Mouse (Mus musculus) limb, embryonic 14.5 days (tissue): ENCODE data around the gene Prkch. TPM values are rescaled to one million over a fixed set of nuclear protein-coding genes. Genes with fewer than 3 reads are reported as not detected.

Experiments
- ATAC-seq: fragments of 200-750 bp; cut with Nextera tagmentation; 2 replicates; pipeline ENCODE4 v1.8.0; 2017; ENCODE audit warnings: low read depth, moderate number of reproducible peaks, moderate TSS enrichment; ENCODE audit not compliant: low FRiP score
- DNase-seq: peaks from one replicate; pipeline ENCODE4 v3.0.0-alpha.2; 2015; ENCODE audit warnings: low spot score
- H3K27ac ChIP-seq: fragments of 300-500 bp; sonication (generic); replicated peaks from 2 replicates; pipeline ENCODE4 v1.5.1; 2014; ENCODE audit warnings: low read depth, mild to moderate bottlenecking, low read length, moderate library complexity, mixed read lengths
- H3K27me3 ChIP-seq: fragments of 300-500 bp; sonication (generic); 2 replicates; pipeline ENCODE4 v1.6.1; 2014; ENCODE audit warnings: low read length, mixed read lengths; ENCODE audit not compliant: control insufficient read depth, insufficient read depth
- H3K36me3 ChIP-seq: fragments of 300-500 bp; sonication (generic); 2 replicates; pipeline ENCODE4 v1.6.1; 2014; ENCODE audit warnings: mild to moderate bottlenecking, low read length, moderate library complexity, mixed read lengths; ENCODE audit not compliant: control insufficient read depth, insufficient read depth
- H3K4me1 ChIP-seq: fragments of 300-500 bp; sonication (generic); 2 replicates; pipeline ENCODE4 v1.6.1; 2014; ENCODE audit warnings: antibody characterized with exemption, low read length, mixed read lengths; ENCODE audit not compliant: control insufficient read depth, insufficient read depth
- H3K4me2 ChIP-seq: fragments of 300-500 bp; sonication (generic); replicated peaks from 2 replicates; pipeline ENCODE4 v1.6.1; 2014; ENCODE audit warnings: low read depth, mild to moderate bottlenecking, low read length, moderate library complexity; ENCODE audit not compliant: severe bottlenecking
- H3K4me3 ChIP-seq: fragments of 300-500 bp; sonication (generic); replicated peaks from 2 replicates; pipeline ENCODE4 v1.5.1; 2014; ENCODE audit warnings: low read length
- H3K9ac ChIP-seq: fragments of 300-500 bp; sonication (generic); 2 replicates; pipeline ENCODE4 v1.6.1; 2014; ENCODE audit warnings: mild to moderate bottlenecking, low read depth, low read length, moderate library complexity; ENCODE audit not compliant: severe bottlenecking
- H3K9me3 ChIP-seq: fragments of 300-500 bp; sonication (generic); 2 replicates; pipeline ENCODE4 v1.6.1; 2016; ENCODE audit warnings: low read length; ENCODE audit not compliant: control insufficient read depth
- POLR2A ChIP-seq: fragments of 200-500 bp; IDR thresholded peaks from 2 replicates; pipeline ENCODE4 v1.8.0; 2012; ENCODE audit warnings: inconsistent platforms, mild to moderate bottlenecking, moderate library complexity, borderline replicate concordance; ENCODE audit not compliant: insufficient read depth, insufficient read length; ENCODE audit errors: extremely low read depth
- WGBS: fragments of 180-500 bp; shearing (Covaris S2); extraction: QIAGEN DNeasy Blood & Tissue Kit; methylation state at CpG from one replicate; pipeline ENCODE4 v1.1.7; 2014; 5-methylcytosine and 5-hydroxymethylcytosine counted together
- polyA plus RNA-seq, 2 experiments: library from polyadenylated mRNA; depleted of rRNA in 1 of 2; stranded (reverse) in 1 of 2; unstranded in 1 of 2; fragments of >200 nt; fragmentation: Nextera tagmentation in 1 of 2; extraction: Ambion mirVana in 1 of 2; gene quantifications; 2 replicates each; pipeline versions ENCODE4 v1.2.1 to v1.2.3; 2012 to 2014

Prkch gene
- polyA plus RNA-seq, 2 experiments: 9.3 to 17.2 TPM

GRCm38 (mm10) chr12:73645216-73645615, 60.6 kb downstream of the Prkch start:
- Histone ChIP-seq H3K36me3 (no peaks in the 10 kb centered on the region), H3K27me3 (no peaks in the 10 kb centered on the region), H3K4me1 (no peaks in the 10 kb centered on the region), H3K27ac (no peak overlapping the region), H3K4me3 (no peak overlapping the region), H3K9ac (no peak overlapping the region), H3K9me3 (no peaks in the 10 kb centered on the region), H3K4me2 (no peak overlapping the region)
- no peak for TF ChIP-seq POLR2A
- DNase-seq (no peak), ATAC-seq (no peak)
- WGBS: 84% methylated on average over 6 of the region's 6 CpGs

DNA sequence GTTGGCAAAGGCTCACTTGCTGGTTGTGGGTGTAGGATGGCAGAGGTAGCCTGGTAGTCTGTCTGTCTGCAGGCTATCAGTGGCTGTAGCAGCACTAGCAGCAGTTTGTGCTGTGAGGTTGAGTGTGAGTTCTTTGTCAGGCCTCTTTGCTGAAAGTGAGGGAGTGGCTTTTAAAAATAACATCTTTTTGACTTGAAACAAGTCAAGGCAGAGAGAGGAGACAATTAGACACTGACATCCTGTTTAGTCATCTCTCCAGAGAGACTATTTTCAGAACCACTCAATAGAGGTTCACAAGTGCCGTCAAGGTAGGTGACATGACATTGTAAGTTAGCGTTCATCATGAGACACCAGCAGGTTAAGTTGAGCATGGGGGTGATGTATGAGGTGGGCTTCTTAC, 63.1 kb downstream of the Prkch start:
- H3K9me3 ChIP-seq: no peaks in the 10 kb centered on the region
- DNase-seq (no peak), ATAC-seq (no peak)
- H3K4me1 ChIP-seq: no peaks in the 10 kb centered on the region
- H3K4me3 ChIP-seq: no peak overlapping the region
- TF ChIP-seq POLR2A: no peak
- no peaks in the 10 kb centered on the region for H3K36me3 ChIP-seq
- H3K27me3 ChIP-seq: no peaks in the 10 kb centered on the region
- H3K27ac ChIP-seq: no peak overlapping the region
- no peak overlapping the region for H3K4me2 ChIP-seq
- WGBS: 85% methylated on average over 2 of the region's 2 CpGs
- H3K9ac ChIP-seq: no peak overlapping the region

GRCm38 (mm10) chr12:73656568-73657204, 72.1 kb downstream of the Prkch start:
- no peak for TF ChIP-seq POLR2A
- no peak overlapping the region for H3K27ac ChIP-seq
- no peak overlapping the region for H3K4me2 ChIP-seq
- DNase-seq (no peak), ATAC-seq (no peak)
- no peak overlapping the region for H3K4me3 ChIP-seq
- WGBS: 54% methylated on average over 17 of the region's 18 CpGs
- no peaks in the 10 kb centered on the region for H3K36me3 ChIP-seq
- H3K9me3 ChIP-seq: no peaks in the 10 kb centered on the region
- no peak overlapping the region for H3K9ac ChIP-seq
- H3K4me1 ChIP-seq: no peaks in the 10 kb centered on the region
- H3K27me3 ChIP-seq: no peaks in the 10 kb centered on the region

- Histone ChIP-seq H3K27me3 (no peaks in the 10 kb centered on the region), H3K9ac (no peak overlapping the region), H3K9me3 (no peaks in the 10 kb centered on the region), H3K4me2 (no peak overlapping the region), H3K4me1 (no peaks in the 10 kb centered on the region), H3K36me3 (no peaks in the 10 kb centered on the region), H3K4me3 (no peak overlapping the region), H3K27ac (no peak overlapping the region)
- WGBS: 62% methylated on average over 3 of the region's 3 CpGs
- no peak for ATAC-seq
- DNase-seq: no peak
- no peak for TF ChIP-seq POLR2A
These were observed 78.8 kb downstream of the Prkch start for GRCm38 (mm10) chr12:73663421-73663820.

- Histone ChIP-seq H3K4me2 (no peak overlapping the region), H3K36me3 (no peaks in the 10 kb centered on the region), H3K9me3 (no peaks in the 10 kb centered on the region), H3K4me1 (peaks cover 5% of the 10 kb centered on the region; the same call in 1 of the 2 replicates), H3K27me3 (no peaks in the 10 kb centered on the region), H3K4me3 (no peak overlapping the region), H3K27ac (no peak overlapping the region), H3K9ac (no peak overlapping the region)
- WGBS: 87% methylated on average over 2 of the region's 2 CpGs
- no peak for DNase-seq
- ATAC-seq: no peak
- no peak for TF ChIP-seq POLR2A
These were observed 82.1 kb downstream of the Prkch start for GRCm38 (mm10) chr12:73666701-73667100.

DNA sequence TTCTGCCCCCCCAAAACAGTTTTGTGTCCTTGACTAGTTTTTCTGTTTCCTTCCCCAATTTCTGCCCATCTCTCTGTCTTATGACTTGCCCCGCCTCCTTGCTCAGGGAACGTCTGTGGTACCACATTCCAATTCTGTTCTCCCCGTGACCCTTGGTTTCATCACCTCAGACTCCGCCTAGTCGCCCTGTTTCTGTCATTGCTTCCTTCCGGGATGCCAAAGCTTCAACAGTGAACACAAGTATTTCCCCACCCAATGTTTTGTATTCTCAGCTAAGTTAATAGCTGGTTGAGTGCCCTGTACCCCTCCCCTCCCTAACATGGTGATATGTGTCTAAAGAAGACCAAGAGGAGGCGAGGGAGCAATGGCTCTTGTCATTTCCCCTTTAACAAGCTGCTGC, 83.0 kb downstream of the Prkch start:
- Histone ChIP-seq H3K4me3 (no peak overlapping the region), H3K27ac (no peak overlapping the region), H3K27me3 (no peaks in the 10 kb centered on the region), H3K36me3 (no peaks in the 10 kb centered on the region), H3K4me2 (no peak overlapping the region), H3K4me1 (peaks cover 6% of the 10 kb centered on the region), H3K9me3 (no peaks in the 10 kb centered on the region), H3K9ac (no peak overlapping the region)
- ATAC-seq (no peak), DNase-seq (no peak)
- no peak for TF ChIP-seq POLR2A
- 79% methylated on average over 7 of the region's 7 CpGs for WGBS
